Mouse (Mus musculus) lung, embryonic 14.5 days (tissue): ENCODE data around the gene Slc2a8. TPM values are rescaled to one million over a fixed set of nuclear protein-coding genes. Genes with fewer than 3 reads are reported as not detected.

ENCODE experiments used
- ATAC-seq: fragments of 200-750 bp; cut with Nextera tagmentation; 2 replicates; pipeline ENCODE4 v1.8.0; 2017; ENCODE audit warnings: mild to moderate bottlenecking, moderate TSS enrichment, moderate library complexity; ENCODE audit not compliant: insufficient read depth
- DNase-seq: peaks from one replicate; pipeline ENCODE4 v3.0.0-alpha.2; 2015
- H3K27ac ChIP-seq: fragments of 300-500 bp; sonication (generic); 2 replicates; pipeline ENCODE4 v1.5.1; 2014; ENCODE audit warnings: low read depth, mild to moderate bottlenecking, moderate library complexity
- H3K27me3 ChIP-seq: fragments of 300-500 bp; sonication (generic); 2 replicates; pipeline ENCODE4 v1.6.1; 2014; ENCODE audit warnings: low read length, control low read depth; ENCODE audit not compliant: insufficient read depth
- H3K36me3 ChIP-seq: fragments of 300-500 bp; sonication (generic); 2 replicates; pipeline ENCODE4 v1.6.1; 2014; ENCODE audit warnings: control low read depth; ENCODE audit not compliant: insufficient read depth
- H3K4me1 ChIP-seq: fragments of 300-500 bp; sonication (generic); 2 replicates; pipeline ENCODE4 v1.6.1; 2014; ENCODE audit warnings: antibody characterized with exemption, control low read depth; ENCODE audit not compliant: insufficient read depth
- H3K4me2 ChIP-seq: fragments of 300-500 bp; sonication (generic); 2 replicates; pipeline ENCODE4 v1.6.1; 2014; ENCODE audit warnings: mild to moderate bottlenecking
- H3K4me3 ChIP-seq: fragments of 300-500 bp; sonication (generic); 2 replicates; pipeline ENCODE4 v1.5.1; 2014; ENCODE audit warnings: low read depth, low read length
- H3K9ac ChIP-seq: fragments of 300-500 bp; sonication (generic); 2 replicates; pipeline ENCODE4 v1.6.1; 2014
- H3K9me3 ChIP-seq: fragments of 300-500 bp; sonication (generic); 2 replicates; pipeline ENCODE4 v1.6.1; 2016; ENCODE audit warnings: low read depth, low read length, control low read depth
- CTCF ChIP-seq: IDR thresholded peaks from 2 replicates; pipeline ENCODE4 v1.5.1; 2016; ENCODE audit warnings: antibody characterized with exemption, low read depth
- WGBS: fragments of 180-500 bp; shearing (Covaris S2); extraction: QIAGEN DNeasy Blood & Tissue Kit; methylation state at CpG from one replicate; pipeline ENCODE4 v1.1.7; 2014; 5-methylcytosine and 5-hydroxymethylcytosine counted together
- polyA plus RNA-seq: library from polyadenylated mRNA; unstranded; fragments of >200 nt; fragmentation: Nextera tagmentation; extraction: Ambion mirVana; gene quantifications from 2 replicates; pipeline ENCODE4 v1.2.1, GENCODE M21; 2014

The Slc2a8 gene
- polyA plus RNA-seq, 1 experiment from 2014 or later: 14.4 TPM

- peak overlapping the region; percentile 90 for H3K4me2 ChIP-seq
- peaks cover 31% of the 10 kb centered on the region for H3K36me3 ChIP-seq
- no peak for TF ChIP-seq CTCF
- peak overlapping the region; percentile 94 for H3K27ac ChIP-seq
- DNase-seq: peak; percentile 35
- H3K4me1 ChIP-seq: peaks cover 8% of the 10 kb centered on the region
- under 1% methylated on average over 33 of the region's 33 CpGs for WGBS
- H3K9me3 ChIP-seq: no peaks in the 10 kb centered on the region
- no peaks in the 10 kb centered on the region for H3K27me3 ChIP-seq
- H3K4me3 ChIP-seq: peak overlapping the region; percentile 97
- peak overlapping the region; percentile 99 for H3K9ac ChIP-seq
- ATAC-seq: no peak
Observed at GRCm38 (mm10) chr2:32962062-32962874, 19.6 kb downstream of the Slc2a8 start.

GRCm38 (mm10) chr2:32961192-32961995 lies 20.5 kb downstream of the Slc2a8 start, which contains the start of the genes Rpl12 and Lrsam1:
TSS of gene Rpl12 (plus strand) at chr2:32961559.
TSS of gene Lrsam1 (minus strand) at chr2:32961614.
- no peak for TF ChIP-seq CTCF
- 3% methylated on average over 55 of the region's 55 CpGs for WGBS

GRCm38 (mm10) chr2:32960273-32960672 lies 21.6 kb downstream of the Slc2a8 start:
- Histone ChIP-seq H3K4me3 (peak overlapping the region; percentile 97; the same call in 1 of the 2 replicates), H3K4me2 (peak overlapping the region; percentile 90), H3K27ac (no peak overlapping the region), H3K9me3 (no peaks in the 10 kb centered on the region), H3K36me3 (peaks cover 31% of the 10 kb centered on the region), H3K27me3 (no peaks in the 10 kb centered on the region), H3K9ac (peak overlapping the region; percentile 99; the same call in 1 of the 2 replicates), H3K4me1 (peaks cover 8% of the 10 kb centered on the region)
- DNase-seq (no peak), ATAC-seq (no peak)
- no peak for TF ChIP-seq CTCF
- 83% methylated on average over 4 of the region's 4 CpGs for WGBS

More at GRCm38 (mm10) chr2:32961192-32961995, 20.5 kb downstream of the Slc2a8 start, which contains the start of the genes Rpl12 and Lrsam1:
- Histone ChIP-seq H3K4me1 (peaks cover 8% of the 10 kb centered on the region), H3K4me3 (peak within 1 kb of the TSS; percentile 97), H3K9ac (peak within 1 kb of the TSS; percentile 99), H3K9me3 (no peaks in the 10 kb centered on the region), H3K4me2 (peak within 1 kb of the TSS; percentile 90), H3K36me3 (peaks cover 31% of the 10 kb centered on the region), H3K27ac (peak within 1 kb of the TSS; percentile 94), H3K27me3 (no peaks in the 10 kb centered on the region)
- ATAC-seq: peak; percentile 92
- peak; percentile 99 for DNase-seq

- peak; percentile 19; the same call in 1 of the 2 replicates for TF ChIP-seq CTCF
- no peak for ATAC-seq
- H3K9me3 ChIP-seq: no peaks in the 10 kb centered on the region; the same call in 1 of the 2 replicates
- H3K9ac ChIP-seq: no peak overlapping the region
- no peak overlapping the region for H3K4me2 ChIP-seq
- no peak overlapping the region for H3K4me3 ChIP-seq
- H3K36me3 ChIP-seq: peaks cover 16% of the 10 kb centered on the region
- peaks cover 5% of the 10 kb centered on the region for H3K4me1 ChIP-seq
- WGBS: 49% methylated on average over 8 of the region's 8 CpGs
- H3K27ac ChIP-seq: no peak overlapping the region
- H3K27me3 ChIP-seq: no peaks in the 10 kb centered on the region
- peak; percentile 48 for DNase-seq
Observed at GRCm38 (mm10) chr2:32957344-32957743, 24.5 kb downstream of the Slc2a8 start.

- peaks cover 21% of the 10 kb centered on the region; the same call in 1 of the 2 replicates for H3K36me3 ChIP-seq
Observed at GRCm38 (mm10) chr2:32954581-32954980, 27.3 kb downstream of the Slc2a8 start.

GRCm38 (mm10) chr2:32947454-32947853 lies 34.4 kb downstream of the Slc2a8 start:
- Histone ChIP-seq H3K27ac (no peak overlapping the region), H3K4me3 (no peak overlapping the region), H3K4me2 (no peak overlapping the region), H3K27me3 (no peaks in the 10 kb centered on the region), H3K36me3 (peaks cover 25% of the 10 kb centered on the region; the same call in 1 of the 2 replicates), H3K9ac (no peak overlapping the region), H3K4me1 (no peaks in the 10 kb centered on the region), H3K9me3 (no peaks in the 10 kb centered on the region)
- 84% methylated on average over 11 of the region's 11 CpGs for WGBS
- ATAC-seq (no peak), DNase-seq (no peak)
- no peak for TF ChIP-seq CTCF

More at GRCm38 (mm10) chr2:32954581-32954980, 27.3 kb downstream of the Slc2a8 start:
- Histone ChIP-seq H3K4me2 (no peak overlapping the region), H3K27ac (no peak overlapping the region), H3K4me3 (no peak overlapping the region), H3K9me3 (no peaks in the 10 kb centered on the region; the same call in 1 of the 2 replicates), H3K4me1 (no peaks in the 10 kb centered on the region), H3K9ac (no peak overlapping the region), H3K27me3 (no peaks in the 10 kb centered on the region)
- DNase-seq (no peak), ATAC-seq (no peak)
- 88% methylated on average over 2 of the region's 2 CpGs for WGBS
- TF ChIP-seq CTCF: peak; percentile 38

- no peak for ATAC-seq
- Histone ChIP-seq H3K9ac (no peak overlapping the region), H3K4me2 (no peak overlapping the region), H3K4me1 (no peaks in the 10 kb centered on the region), H3K36me3 (peaks cover 23% of the 10 kb centered on the region; the same call in 1 of the 2 replicates), H3K27me3 (no peaks in the 10 kb centered on the region), H3K27ac (no peak overlapping the region), H3K9me3 (no peaks in the 10 kb centered on the region), H3K4me3 (no peak overlapping the region)
- no peak for TF ChIP-seq CTCF
- WGBS: 93% methylated on average over 4 of the region's 4 CpGs
- DNase-seq: no peak
Observed at GRCm38 (mm10) chr2:32940483-32940882, 41.4 kb downstream of the Slc2a8 start.
